15 mouse cellular contexts compared by ENCODE assay signal in genomic region chr19:11537336-11537735, GRCm38 (mm10). TPM values are rescaled to one million over a fixed set of nuclear protein-coding genes. Genes with fewer than 3 reads are reported as not detected.
DNase-seq lines count a peak whose midpoint lies in the region; ATAC-seq lines count a peak whose summit lies in the region.
"Had no signal": no experiment of that assay in that cellular context is flagged by ENCODE, and none has a peak within 500 bp of the region (broad histone marks: within the 10 kb centered on the region; RNA-seq: fewer than 3 reads in every experiment).

No protein-coding gene starts in this region.

- H3K36me3 ChIP-seq in embryonic facial prominence, embryonic 10.5 days (replicated peaks), result no peaks in the 10 kb centered on the region
- no peaks in the 10 kb centered on the region for H3K36me3 ChIP-seq in liver, embryonic 11.5 days (ENCODE audit: control insufficient read depth, insufficient read depth, low read length)
- H3K36me3 ChIP-seq: embryonic facial prominence, embryonic 15.5 days; kidney, embryonic 15.5 days; limb, embryonic 12.5 days had no signal

- no peak overlapping the region for H3K27ac ChIP-seq in embryonic facial prominence, embryonic 10.5 days (replicated peaks)
- no peak overlapping the region for H3K27ac ChIP-seq in liver, embryonic 11.5 days (ENCODE audit: low read depth, low read length)
- H3K27ac ChIP-seq: embryonic facial prominence, embryonic 15.5 days; kidney, embryonic 15.5 days; limb, embryonic 12.5 days had no signal

- peak; percentile 51; the same call in 1 of the 2 replicates for ATAC-seq in liver, embryonic 11.5 days (replicated peaks; ENCODE audit: low FRiP score)
- ATAC-seq in cerebellum, adult (ENCODE audit: insufficient number of reproducible peaks, low FRiP score, low TSS enrichment), result no peak

- WGBS in embryonic facial prominence, embryonic 10.5 days, result 28% methylated on average over 2 of the region's 2 CpGs
- WGBS in liver, embryonic 11.5 days, result 36% methylated on average over 2 of the region's 2 CpGs

- DNase-seq in kidney, postnatal 4 days, result peak; percentile 3 to 15
- no peak for DNase-seq in kidney, adult 11 months
- DNase-seq in R1 (ENCODE audit: low read depth, low spot score), result peak; percentile 30
- DNase-seq in embryonic facial prominence, embryonic 10.5 days (ENCODE audit: low spot score), result peak; percentile 55
- DNase-seq in liver, embryonic 11.5 days (ENCODE audit: low spot score), result no peak
- DNase-seq in layer of hippocampus, postnatal 36 days, result no peak
- no peak for DNase-seq in c-Kit-positive CD71-positive TER-119-positive erythroid progenitor cells, embryonic 14.5 days (ENCODE audit: low spot score)
- DNase-seq: right cerebral cortex, postnatal 25 days; thymus, postnatal 14 days had no signal

- peaks cover 5% of the 10 kb centered on the region for H3K4me1 ChIP-seq in embryonic facial prominence, embryonic 10.5 days
- H3K4me1 ChIP-seq in liver, embryonic 11.5 days (replicated peaks; ENCODE audit: control insufficient read depth, insufficient read depth, low read length), result no peaks in the 10 kb centered on the region
- H3K4me1 ChIP-seq: embryonic facial prominence, embryonic 15.5 days; kidney, embryonic 15.5 days; limb, embryonic 12.5 days had no signal

- no peak overlapping the region for H3K4me2 ChIP-seq in liver, embryonic 11.5 days
- H3K4me2 ChIP-seq: embryonic facial prominence, embryonic 15.5 days; kidney, embryonic 15.5 days; limb, embryonic 12.5 days had no signal

- H3K9me3 ChIP-seq in embryonic facial prominence, embryonic 10.5 days, result no peaks in the 10 kb centered on the region
- no peaks in the 10 kb centered on the region for H3K9me3 ChIP-seq in liver, embryonic 11.5 days (ENCODE audit: control insufficient read depth, low read length)
- H3K9me3 ChIP-seq: embryonic facial prominence, embryonic 15.5 days; kidney, embryonic 15.5 days; limb, embryonic 12.5 days had no signal

- H3K9ac ChIP-seq in liver, embryonic 11.5 days (ENCODE audit: low read depth, low read length), result no peak overlapping the region
- H3K9ac ChIP-seq: embryonic facial prominence, embryonic 15.5 days; kidney, embryonic 15.5 days; limb, embryonic 12.5 days had no signal

- H3K4me3 ChIP-seq in embryonic facial prominence, embryonic 10.5 days, result no peak overlapping the region
- H3K4me3 ChIP-seq in liver, embryonic 11.5 days (ENCODE audit: low read depth, low read length), result no peak overlapping the region
- H3K4me3 ChIP-seq: embryonic facial prominence, embryonic 15.5 days; kidney, embryonic 15.5 days; limb, embryonic 12.5 days had no signal

- no peaks in the 10 kb centered on the region for H3K27me3 ChIP-seq in embryonic facial prominence, embryonic 10.5 days (replicated peaks; ENCODE audit: low read depth, poor library complexity, severe bottlenecking)
- H3K27me3 ChIP-seq in liver, embryonic 11.5 days (replicated peaks; ENCODE audit: control insufficient read depth, insufficient read depth, low read length), result no peaks in the 10 kb centered on the region
- H3K27me3 ChIP-seq: embryonic facial prominence, embryonic 15.5 days; kidney, embryonic 15.5 days; limb, embryonic 12.5 days had no signal

RNA-seq across cellular contexts. Expression of gene Ms4a4d, which starts 0.7 kb away (rescaled TPM):
- 0.58 and 0.82 TPM in 2 replicates for polyA plus RNA-seq in embryonic facial prominence, embryonic 10.5 days (2016; fragmentation: Nextera tagmentation; extraction: Ambion mirVana)
- polyA plus RNA-seq in liver, embryonic 11.5 days (2014; fragmentation: Nextera tagmentation; extraction: Ambion mirVana), result 0.29 and 0.31 TPM in 2 replicates
- total RNA-seq in layer of hippocampus, postnatal 36 days (2021), result not detected
- total RNA-seq: granulocyte monocyte progenitor cell, adult 5-6 weeks; MEL had no signal

RNA-seq across cellular contexts. Expression of gene Ms4a6b, which starts 21.0 kb away (rescaled TPM):
- 1.6 and 1.9 TPM in 2 replicates for polyA plus RNA-seq in embryonic facial prominence, embryonic 10.5 days (2016; fragmentation: Nextera tagmentation; extraction: Ambion mirVana)
- polyA plus RNA-seq in liver, embryonic 11.5 days (2014; fragmentation: Nextera tagmentation; extraction: Ambion mirVana), result 2.3 and 2.4 TPM in 2 replicates
- total RNA-seq in layer of hippocampus, postnatal 36 days (2021), result 1 to 10 TPM; 1.7 to 3.2 TPM
- total RNA-seq: MEL had no signal

RNA-seq across cellular contexts. Expression of gene Gm8369, which starts 51.6 kb away (rescaled TPM):
- not detected in 2 replicates for polyA plus RNA-seq in embryonic facial prominence, embryonic 10.5 days (2016; fragmentation: Nextera tagmentation; extraction: Ambion mirVana)
- not detected in 2 replicates for polyA plus RNA-seq in liver, embryonic 11.5 days (2014; fragmentation: Nextera tagmentation; extraction: Ambion mirVana)
- total RNA-seq in layer of hippocampus, postnatal 36 days (2021), result under 1 TPM; 0.30 to 0.57 TPM
- total RNA-seq: MEL had no signal
- polyA plus RNA-seq: kidney, embryonic 15.5 days; limb, embryonic 12.5 days had no signal

Comparison
In these comparisons a context has a peak if more than half of its experiments do, and no peak if none do; other contexts are left out.
1. DNase-seq: peak in kidney, postnatal 4 days (2 of 2), R1 (single experiment) and embryonic facial prominence, embryonic 10.5 days (single experiment); none in kidney, adult 11 months (single experiment), liver, embryonic 11.5 days (single experiment), layer of hippocampus, postnatal 36 days (0 of 2) and c-Kit-positive CD71-positive TER-119-positive erythroid progenitor cells, embryonic 14.5 days (single experiment).